Mouse (Mus musculus) mammary gland, adult 2 months (tissue): ENCODE data around the gene Ube2c. TPM values are rescaled to one million over a fixed set of nuclear protein-coding genes. Genes with fewer than 3 reads are reported as not detected.

ENCODE experiments used
- polyA plus RNA-seq: library from polyadenylated mRNA; depleted of rRNA; stranded (reverse); fragments of >200 nt; gene quantifications from 2 replicates; pipeline ENCODE4 v1.2.3, GENCODE M21; 2012; ENCODE audit warnings: low replicate concordance; rRNA removed

Ube2c gene
- polyA plus RNA-seq = 14.8 and 17.3 TPM in 2 replicates

GRCm38 (mm10) chr2:164769258-164770037 lies at the start of gene Ube2c:
TSS of gene Ube2c (plus strand) at chr2:164769898.

GRCm38 (mm10) chr2:164745843-164746479 lies 23.7 kb upstream of the Ube2c start, which contains the start of the genes Wfdc3 and Dnttip1:
TSS of gene Wfdc3 (minus strand) at chr2:164745931.
TSS of gene Dnttip1 (plus strand) at chr2:164745983.

GRCm38 (mm10) chr2:164779481-164780086 lies 9.9 kb downstream of the Ube2c start, which contains the start of gene Tnnc2:
TSS of gene Tnnc2 (minus strand) at chr2:164779967.

GRCm38 (mm10) chr2:164785481-164786387 lies 16.0 kb downstream of the Ube2c start, which contains the start of gene Snx21:
TSS of gene Snx21 (plus strand) at chr2:164785823.

GRCm38 (mm10) chr2:164804533-164805331 lies 35.0 kb downstream of the Ube2c start, which contains the start of the genes Acot8 and Zswim3:
TSS of gene Acot8 (minus strand) at chr2:164804882.
TSS of gene Zswim3 (plus strand) at chr2:164805098.

GRCm38 (mm10) chr2:164822636-164823165 lies 53.0 kb downstream of the Ube2c start, which contains the start of gene Zswim1:
TSS of gene Zswim1 (plus strand) at chr2:164822686.

Other genes with a start within 250 kb of the Ube2c start
- 202 and 262 TPM in 2 replicates for gene Wfdc2, start 207.5 kb upstream of the Ube2c start, polyA plus RNA-seq
- not detected in 2 replicates for gene Spint3, start 196.4 kb upstream of the Ube2c start, polyA plus RNA-seq
- gene Wfdc6a, start 184.5 kb upstream of the Ube2c start, polyA plus RNA-seq = not detected in 2 replicates
- gene Eppin, start 176.3 kb upstream of the Ube2c start, polyA plus RNA-seq = not detected in 2 replicates
- not detected in 2 replicates for gene Wfdc6b, start 156.4 kb upstream of the Ube2c start, polyA plus RNA-seq
- gene Wfdc8, start 156.3 kb upstream of the Ube2c start, polyA plus RNA-seq = not detected in 2 replicates
- gene Wfdc16, start 131.1 kb upstream of the Ube2c start, polyA plus RNA-seq = not detected in 2 replicates
- gene Wfdc10, start 113.9 kb upstream of the Ube2c start, polyA plus RNA-seq = not detected in 2 replicates
- not detected in 2 replicates for gene Wfdc9, start 113.3 kb upstream of the Ube2c start, polyA plus RNA-seq
- gene Wfdc11, start 95.8 kb upstream of the Ube2c start, polyA plus RNA-seq = not detected in 2 replicates
- gene Wfdc13, start 84.8 kb upstream of the Ube2c start, polyA plus RNA-seq = not detected in 2 replicates
- gene Spint4, start 71.4 kb upstream of the Ube2c start, polyA plus RNA-seq = not detected in 2 replicates
- gene Spint5, start 54.6 kb upstream of the Ube2c start, polyA plus RNA-seq = not detected in 2 replicates
- gene Wfdc3, start 24.0 kb upstream of the Ube2c start, polyA plus RNA-seq = 0.87 and 2.8 TPM in 2 replicates
- 13.4 and 63.8 TPM in 2 replicates for gene Dnttip1, start 23.9 kb upstream of the Ube2c start, polyA plus RNA-seq
- gene Tnnc2, start 10.1 kb downstream of the Ube2c start, polyA plus RNA-seq = 2.1 and 1,412 TPM in 2 replicates
- gene Snx21, start 15.9 kb downstream of the Ube2c start, polyA plus RNA-seq = 32.9 and 57.5 TPM in 2 replicates
- 36.3 and 58.2 TPM in 2 replicates for gene Acot8, start 35.0 kb downstream of the Ube2c start, polyA plus RNA-seq
- gene Zswim3, start 35.2 kb downstream of the Ube2c start, polyA plus RNA-seq = 2.7 and 4.5 TPM in 2 replicates
- gene Zswim1, start 52.8 kb downstream of the Ube2c start, polyA plus RNA-seq = 14.4 and 16.0 TPM in 2 replicates
- 0.22 TPM in 1 of 2 replicates, not detected in the other for gene Spata25, start 58.6 kb downstream of the Ube2c start, polyA plus RNA-seq
- gene Ctsa, start 63.0 kb downstream of the Ube2c start, polyA plus RNA-seq = 329 and 398 TPM in 2 replicates
- 11.2 and 17.7 TPM in 2 replicates for gene Neurl2, start 63.6 kb downstream of the Ube2c start, polyA plus RNA-seq
- 327 and 423 TPM in 2 replicates for gene Pltp, start 87.8 kb downstream of the Ube2c start, polyA plus RNA-seq
- 28.2 and 59.8 TPM in 2 replicates for gene Pcif1, start 109.4 kb downstream of the Ube2c start, polyA plus RNA-seq
- 33.2 and 49.0 TPM in 2 replicates for gene Zfp335, start 141.9 kb downstream of the Ube2c start, polyA plus RNA-seq
- gene Mmp9, start 170.9 kb downstream of the Ube2c start, polyA plus RNA-seq = 21.9 and 24.5 TPM in 2 replicates
- 3.0 TPM in 2 replicates for gene Slc12a5, start 190.9 kb downstream of the Ube2c start, polyA plus RNA-seq